Mouse (Mus musculus) embryonic facial prominence, embryonic 13.5 days (tissue): Measurements from ENCODE around the gene F2rl2. TPM values are rescaled to one million over a fixed set of nuclear protein-coding genes. Genes with fewer than 3 reads are reported as not detected.
A peak's percentile ranks its signal among the peaks of the same experiment; 100 is the strongest.

ENCODE experiments used
- ATAC-seq: fragments of 200-750 bp; cut with Nextera tagmentation; 2 replicates; pipeline ENCODE4 v1.8.0; 2017; ENCODE audit warnings: low read depth; ENCODE audit not compliant: insufficient number of reproducible peaks, insufficient read depth, low FRiP score, low TSS enrichment
- H3K27ac ChIP-seq: fragments of 300-500 bp; sonication (generic); 2 replicates; pipeline ENCODE4 v1.5.1; 2015; ENCODE audit warnings: moderate library complexity, mild to moderate bottlenecking, inconsistent platforms
- H3K27me3 ChIP-seq: fragments of 300-500 bp; sonication (generic); 2 replicates; pipeline ENCODE4 v1.6.1; 2015; ENCODE audit warnings: mild to moderate bottlenecking, inconsistent platforms
- H3K36me3 ChIP-seq: fragments of 300-500 bp; sonication (generic); 2 replicates; pipeline ENCODE4 v1.6.1; 2015; ENCODE audit warnings: mild to moderate bottlenecking, inconsistent platforms
- H3K4me1 ChIP-seq: fragments of 300-500 bp; sonication (generic); 2 replicates; pipeline ENCODE4 v1.6.1; 2015; ENCODE audit warnings: inconsistent platforms
- H3K4me2 ChIP-seq: fragments of 300-500 bp; sonication (generic); 2 replicates; pipeline ENCODE4 v1.6.1; 2015; ENCODE audit warnings: moderate library complexity, mild to moderate bottlenecking, inconsistent platforms
- H3K4me3 ChIP-seq: fragments of 300-500 bp; sonication (generic); 2 replicates; pipeline ENCODE4 v1.5.1; 2015; ENCODE audit warnings: mild to moderate bottlenecking, inconsistent platforms
- H3K9ac ChIP-seq: fragments of 300-500 bp; sonication (generic); 2 replicates; pipeline ENCODE4 v1.6.1; 2015; ENCODE audit warnings: mild to moderate bottlenecking, inconsistent platforms
- H3K9me3 ChIP-seq: fragments of 300-500 bp; sonication (generic); 2 replicates; pipeline ENCODE4 v1.6.1; 2016; ENCODE audit warnings: inconsistent platforms
- WGBS: fragments of 180-500 bp; shearing (Covaris S2); methylation state at CpG from one replicate; pipeline ENCODE4 v1.1.7; 2015; ENCODE audit warnings: mixed read lengths; 5-methylcytosine and 5-hydroxymethylcytosine counted together
- polyA plus RNA-seq: library from polyadenylated mRNA; unstranded; fragments of >200 nt; fragmentation: Nextera tagmentation; extraction: Ambion mirVana; gene quantifications from 2 replicates; pipeline ENCODE4 v1.2.1, GENCODE M21; 2015

The F2rl2 gene
- polyA plus RNA-seq, result 1.2 and 1.3 TPM in 2 replicates

DNA sequence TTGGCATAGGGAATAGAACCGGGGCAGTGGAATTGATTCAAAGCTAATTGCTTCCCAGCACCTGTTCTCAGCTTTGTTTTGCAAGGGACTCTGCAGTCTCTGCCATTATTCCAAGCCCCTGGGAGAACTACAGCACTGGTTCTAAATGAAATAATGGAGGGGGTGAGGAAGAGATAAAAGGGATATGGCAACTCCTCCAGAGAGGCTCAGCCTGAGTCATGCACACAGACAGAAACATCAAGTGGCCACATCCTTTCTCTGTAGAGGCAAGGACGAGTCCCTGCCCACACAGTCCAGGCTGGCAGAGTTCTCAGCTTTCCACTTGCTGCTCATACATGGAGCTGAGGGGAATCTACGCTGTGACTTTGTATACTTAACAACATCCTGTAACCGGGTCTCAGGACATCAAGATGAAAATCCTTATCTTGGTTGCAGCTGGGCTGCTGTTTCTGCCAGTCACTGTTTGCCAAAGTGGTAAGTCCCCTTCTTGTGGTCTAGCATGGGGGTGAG lies at the start of gene F2rl2:
Gene F2rl2, plus strand, starts transcription at position 200 of the 510 bp plus-strand sequence.
- Histone ChIP-seq H3K27ac (no peak within 1 kb of the TSS), H3K27me3 (no peaks in the 10 kb centered on the region), H3K4me3 (no peak within 1 kb of the TSS), H3K9ac (no peak within 1 kb of the TSS), H3K4me1 (peaks cover 15% of the 10 kb centered on the region; the same call in 1 of the 2 replicates), H3K36me3 (peaks cover 3% of the 10 kb centered on the region; the same call in 1 of the 2 replicates), H3K4me2 (no peak within 1 kb of the TSS), H3K9me3 (no peaks in the 10 kb centered on the region)
- ATAC-seq, result no peak
- WGBS, result 67% methylated on average over 4 of the region's 4 CpGs

- H3K9ac ChIP-seq, result no peak overlapping the region
- no peak overlapping the region for H3K4me2 ChIP-seq
- no peak overlapping the region for H3K4me3 ChIP-seq
- H3K27ac ChIP-seq, result peak overlapping the region; percentile 64
- H3K4me1 ChIP-seq, result peaks cover 32% of the 10 kb centered on the region
- H3K9me3 ChIP-seq, result no peaks in the 10 kb centered on the region
- no peaks in the 10 kb centered on the region for H3K27me3 ChIP-seq
- 52% methylated on average over 4 of the region's 4 CpGs for WGBS
- no peak for ATAC-seq
- peaks cover 12% of the 10 kb centered on the region; the same call in 1 of the 2 replicates for H3K36me3 ChIP-seq
These were observed 49.4 kb upstream of the F2rl2 start for GRCm38 (mm10) chr13:95647248-95647647.

DNA sequence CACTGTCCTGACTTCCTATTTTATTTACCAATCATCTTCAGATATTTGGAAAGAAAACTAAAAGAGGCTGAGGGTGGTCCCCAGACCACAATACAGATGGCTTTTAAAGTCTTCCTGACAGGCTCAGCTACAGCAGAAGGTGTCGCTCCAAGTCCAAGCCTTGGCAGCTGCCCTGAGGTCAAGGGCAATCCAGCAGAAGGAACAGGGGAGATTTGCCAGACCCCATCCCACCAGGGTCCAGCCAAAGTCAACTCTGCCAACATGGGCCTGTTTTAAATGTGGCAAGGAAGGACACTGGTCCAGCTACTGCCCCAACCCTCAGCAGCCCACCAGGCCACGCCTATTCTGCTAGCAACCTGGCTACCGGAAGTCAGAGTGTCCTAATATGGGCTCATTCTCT lies 46.7 kb upstream of the F2rl2 start:
- H3K27me3 ChIP-seq, result no peaks in the 10 kb centered on the region
- no peak overlapping the region for H3K9ac ChIP-seq
- no peak for ATAC-seq
- H3K4me2 ChIP-seq, result no peak overlapping the region
- H3K36me3 ChIP-seq, result peaks cover 12% of the 10 kb centered on the region; the same call in 1 of the 2 replicates
- peaks cover 6% of the 10 kb centered on the region for H3K4me1 ChIP-seq
- no peak overlapping the region for H3K27ac ChIP-seq
- no peaks in the 10 kb centered on the region for H3K9me3 ChIP-seq
- 87% methylated on average over 3 of the region's 3 CpGs for WGBS
- no peak overlapping the region for H3K4me3 ChIP-seq

DNA sequence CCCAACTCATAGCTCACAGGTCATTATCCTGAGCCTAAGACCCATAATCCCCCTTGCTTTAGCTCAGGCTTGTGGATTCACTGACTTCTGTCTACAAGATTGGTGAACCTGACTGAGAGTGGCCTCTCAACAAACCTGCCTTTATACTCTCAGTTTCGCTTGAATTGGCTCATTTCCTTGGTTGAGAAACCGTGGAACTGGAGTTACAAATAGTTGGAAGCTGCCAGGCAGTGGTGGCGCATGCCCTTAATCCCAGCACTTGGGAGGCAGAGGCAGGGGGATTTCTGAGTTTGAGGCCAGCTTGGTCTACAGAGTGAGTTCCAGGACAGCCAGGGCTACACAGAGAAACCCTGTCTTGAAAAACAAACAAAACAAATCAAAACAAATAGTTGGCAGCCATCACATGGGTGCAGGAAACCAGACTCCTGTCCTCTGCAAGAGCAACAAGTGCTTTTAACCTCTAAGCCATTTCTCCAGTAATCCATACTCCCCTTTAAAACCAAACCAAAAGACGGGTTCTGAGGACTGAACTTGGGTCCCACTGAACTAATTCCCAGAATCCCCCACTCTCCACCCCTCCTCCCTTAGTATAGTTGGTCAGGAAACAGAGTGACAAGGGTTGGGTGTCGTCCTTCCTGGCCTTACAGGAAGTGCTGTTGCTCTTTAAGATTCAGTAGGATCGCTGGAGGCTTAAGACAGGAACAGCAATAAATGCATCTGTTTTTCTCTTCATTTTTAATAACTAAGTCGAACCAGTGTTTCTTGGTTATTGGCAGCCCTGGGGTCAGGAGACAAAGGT lies 44.6 kb upstream of the F2rl2 start:
- Histone ChIP-seq H3K9ac (no peak overlapping the region), H3K4me3 (no peak overlapping the region), H3K4me2 (no peak overlapping the region), H3K27me3 (no peaks in the 10 kb centered on the region), H3K9me3 (no peaks in the 10 kb centered on the region), H3K27ac (no peak overlapping the region), H3K36me3 (peaks cover under 1% of the 10 kb centered on the region; the same call in 1 of the 2 replicates), H3K4me1 (peaks cover 9% of the 10 kb centered on the region)
- ATAC-seq, result no peak
- WGBS, result 73% methylated on average over 7 of the region's 7 CpGs

DNA sequence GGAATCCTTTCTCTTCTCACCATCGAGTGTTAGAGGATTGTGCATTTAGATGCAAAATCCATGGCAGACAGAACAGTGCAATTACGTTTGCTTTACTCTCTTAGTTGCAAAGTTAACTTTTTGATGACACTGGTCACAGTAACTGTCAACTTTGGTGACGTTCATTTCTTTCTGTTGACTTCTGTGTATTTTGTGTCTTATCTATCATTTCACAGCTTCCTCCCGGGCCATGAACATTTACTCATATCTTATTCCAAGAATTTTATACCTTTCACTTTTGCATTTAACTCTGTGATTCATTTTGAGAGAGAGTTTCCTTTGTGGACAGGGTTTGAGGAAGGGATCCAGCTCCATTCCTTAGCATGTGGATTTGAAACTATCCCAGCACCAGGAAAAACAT lies 43.0 kb upstream of the F2rl2 start:
- Histone ChIP-seq H3K4me1 (peaks cover 4% of the 10 kb centered on the region), H3K27me3 (no peaks in the 10 kb centered on the region), H3K4me2 (no peak overlapping the region), H3K4me3 (no peak overlapping the region), H3K36me3 (peaks cover 10% of the 10 kb centered on the region), H3K27ac (no peak overlapping the region), H3K9ac (no peak overlapping the region), H3K9me3 (no peaks in the 10 kb centered on the region)
- 86% methylated on average over 4 of the region's 4 CpGs for WGBS
- no peak for ATAC-seq

GRCm38 (mm10) chr13:95655284-95655683 lies 41.4 kb upstream of the F2rl2 start:
- no peak overlapping the region for H3K9ac ChIP-seq
- no peaks in the 10 kb centered on the region for H3K27me3 ChIP-seq
- no peak for ATAC-seq
- H3K4me3 ChIP-seq, result no peak overlapping the region
- no peaks in the 10 kb centered on the region for H3K9me3 ChIP-seq
- 25% methylated on average over 9 of the region's 9 CpGs for WGBS
- no peak overlapping the region for H3K4me2 ChIP-seq
- H3K27ac ChIP-seq, result no peak overlapping the region
- H3K4me1 ChIP-seq, result peaks cover 4% of the 10 kb centered on the region
- H3K36me3 ChIP-seq, result peaks cover 23% of the 10 kb centered on the region

GRCm38 (mm10) chr13:95657171-95657570 lies 39.5 kb upstream of the F2rl2 start:
- Histone ChIP-seq H3K4me3 (no peak overlapping the region), H3K36me3 (peaks cover 27% of the 10 kb centered on the region), H3K9ac (no peak overlapping the region), H3K9me3 (no peaks in the 10 kb centered on the region), H3K27me3 (no peaks in the 10 kb centered on the region), H3K4me2 (no peak overlapping the region), H3K4me1 (peaks cover 4% of the 10 kb centered on the region), H3K27ac (no peak overlapping the region)
- 68% methylated on average over 9 of the region's 9 CpGs for WGBS
- no peak for ATAC-seq

DNA sequence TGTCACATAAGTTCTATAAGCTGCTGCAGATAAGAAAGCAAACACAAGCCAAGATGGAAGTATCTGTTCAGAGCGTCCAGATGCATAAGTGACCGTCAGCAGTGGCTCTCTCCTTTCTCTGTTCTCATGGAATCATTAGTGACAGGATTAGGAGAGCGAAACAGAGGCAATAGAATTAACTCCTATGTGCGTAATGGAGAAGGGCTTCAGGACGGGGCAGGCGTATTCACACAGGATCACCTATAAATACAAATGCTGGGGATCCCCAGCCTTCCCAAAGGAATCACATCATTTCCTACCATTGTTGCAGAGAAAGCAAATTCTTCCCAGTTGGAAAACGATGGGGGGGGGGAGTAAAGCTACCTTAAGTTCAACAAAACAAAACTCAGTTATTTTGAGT lies 37.2 kb upstream of the F2rl2 start:
- H3K36me3 ChIP-seq, result peaks cover 46% of the 10 kb centered on the region
- no peak overlapping the region for H3K4me2 ChIP-seq

DNA sequence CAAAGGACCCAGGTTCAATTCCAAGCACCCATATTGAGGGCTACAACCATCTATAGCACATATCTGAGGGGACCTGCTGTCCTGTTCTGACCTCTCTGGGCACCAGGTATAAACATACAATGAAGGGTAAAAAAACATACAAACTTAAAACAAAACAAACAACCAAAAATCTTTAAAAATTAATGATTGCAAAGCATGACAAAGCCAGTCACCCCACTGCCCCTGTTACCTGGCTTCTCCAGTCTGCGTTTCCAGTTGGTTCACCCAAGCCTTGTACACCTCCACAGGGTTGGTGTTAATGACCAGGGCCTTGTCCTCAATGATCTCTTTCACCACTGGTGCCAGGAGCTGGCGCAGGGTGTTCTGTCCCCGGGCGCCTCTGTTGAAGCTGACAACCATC lies 32.8 kb upstream of the F2rl2 start:
- Histone ChIP-seq H3K36me3 (peaks cover 53% of the 10 kb centered on the region), H3K4me1 (no peaks in the 10 kb centered on the region), H3K27me3 (no peaks in the 10 kb centered on the region), H3K9me3 (no peaks in the 10 kb centered on the region), H3K27ac (no peak overlapping the region), H3K9ac (no peak overlapping the region), H3K4me3 (no peak overlapping the region), H3K4me2 (no peak overlapping the region)
- WGBS, result 97% methylated on average over 4 of the region's 4 CpGs
- no peak for ATAC-seq

More for the DNA sequence above, 37.2 kb upstream of the F2rl2 start:
- no peak overlapping the region for H3K4me3 ChIP-seq
- no peak overlapping the region for H3K9ac ChIP-seq
- H3K9me3 ChIP-seq, result no peaks in the 10 kb centered on the region
- peaks cover 4% of the 10 kb centered on the region for H3K4me1 ChIP-seq
- no peak overlapping the region for H3K27ac ChIP-seq
- 85% methylated on average over 7 of the region's 7 CpGs for WGBS
- H3K27me3 ChIP-seq, result no peaks in the 10 kb centered on the region
- no peak for ATAC-seq

DNA sequence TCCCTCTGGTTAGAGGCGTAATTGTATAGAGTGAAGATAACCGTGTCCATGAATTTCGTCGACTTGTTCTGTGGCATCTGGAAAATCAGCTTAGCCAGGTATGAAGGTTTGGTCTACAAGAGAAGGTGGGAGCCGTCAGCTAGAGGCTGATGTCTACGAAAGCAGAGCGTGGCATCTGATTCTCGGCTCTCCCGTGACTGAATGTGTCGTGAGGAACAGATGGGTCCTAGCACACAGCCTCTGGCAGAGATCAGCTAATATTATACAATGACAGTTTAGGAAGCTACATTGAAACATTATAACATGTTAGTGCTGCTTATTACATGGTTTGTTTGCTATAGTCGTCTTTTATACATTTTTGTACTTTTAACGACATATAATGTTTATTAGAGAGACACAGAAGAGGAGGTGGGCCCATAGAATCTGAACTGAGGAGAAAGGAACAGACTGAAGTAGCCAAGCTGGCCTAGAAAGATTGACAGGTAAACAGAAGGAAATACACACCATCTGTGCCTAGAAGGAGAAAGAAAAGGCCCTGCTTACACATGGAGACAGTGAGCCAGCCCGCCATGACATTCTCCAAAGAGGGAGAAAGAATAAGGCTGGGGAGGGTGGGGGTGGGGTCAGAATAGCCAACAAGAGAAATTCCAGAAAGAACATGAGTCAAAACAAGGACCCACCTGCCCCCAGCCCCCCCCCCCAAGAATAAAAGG lies 30.9 kb upstream of the F2rl2 start:
- H3K9me3 ChIP-seq, result no peaks in the 10 kb centered on the region
- H3K4me2 ChIP-seq, result no peak overlapping the region
- H3K9ac ChIP-seq, result no peak overlapping the region
- no peaks in the 10 kb centered on the region for H3K4me1 ChIP-seq
- H3K4me3 ChIP-seq, result no peak overlapping the region
- no peaks in the 10 kb centered on the region for H3K27me3 ChIP-seq
- ATAC-seq, result no peak
- peaks cover 50% of the 10 kb centered on the region for H3K36me3 ChIP-seq
- no peak overlapping the region for H3K27ac ChIP-seq
- 71% methylated on average over 13 of the region's 13 CpGs for WGBS

- Histone ChIP-seq H3K27me3 (no peaks in the 10 kb centered on the region), H3K36me3 (peaks cover 52% of the 10 kb centered on the region), H3K4me3 (no peak overlapping the region), H3K4me2 (no peak overlapping the region), H3K27ac (no peak overlapping the region), H3K9ac (no peak overlapping the region), H3K4me1 (no peaks in the 10 kb centered on the region), H3K9me3 (no peaks in the 10 kb centered on the region)
- ATAC-seq, result no peak
- WGBS, result 11% methylated on average over 7 of the region's 7 CpGs
These were observed 29.4 kb upstream of the F2rl2 start for GRCm38 (mm10) chr13:95667260-95667659.
